Mouse (Mus musculus) liver, postnatal 0 days (tissue): ENCODE results near the gene Rasa2.

Experiments used
- CTCF ChIP-seq: sonication (generic); IDR thresholded peaks from 2 replicates; pipeline ENCODE4 v1.5.1; 2016; ENCODE audit warnings: antibody characterized with exemption, low read depth
- EP300 ChIP-seq: IDR thresholded peaks from 2 replicates; pipeline ENCODE4 v1.6.1; 2016; ENCODE audit warnings: antibody characterized with exemption, low read depth, mild to moderate bottlenecking

- no peak for TF ChIP-seq CTCF
- TF ChIP-seq EP300 = no peak
Observed at GRCm38 (mm10) chr9:96635899-96636298, 4.5 kb upstream of the Rasa2 start.
